Mouse (Mus musculus) bone marrow, adult 2 months (tissue): ENCODE data around the gene Limch1. TPM values are rescaled to one million over a fixed set of nuclear protein-coding genes. Genes with fewer than 3 reads are reported as not detected.

Source experiments
- H3K27ac ChIP-seq: fragments of 200-500 bp; 2 replicates; pipeline ENCODE4 v1.5.1; 2012; ENCODE audit warnings: low read depth, mild to moderate bottlenecking, control low read depth, inconsistent platforms, low read length; ENCODE audit not compliant: control insufficient read depth, poor library complexity, insufficient read depth
- H3K4me1 ChIP-seq: fragments of 200-500 bp; 2 replicates; pipeline ENCODE4 v1.6.1; 2011; ENCODE audit warnings: low read length; ENCODE audit not compliant: control insufficient read depth, insufficient read depth
- H3K4me3 ChIP-seq: fragments of 200-500 bp; replicated peaks from 2 replicates; pipeline ENCODE3; 2011; ENCODE audit warnings: mild to moderate bottlenecking, low read depth, low read length, control low read depth; ENCODE audit not compliant: control insufficient read depth
- CTCF ChIP-seq: fragments of 200-500 bp; IDR thresholded peaks from 2 replicates; pipeline ENCODE4 v1.5.1; 2011; ENCODE audit warnings: low read length, control low read depth; ENCODE audit not compliant: control insufficient read depth, insufficient read depth
- POLR2A ChIP-seq: fragments of 200-500 bp; IDR thresholded peaks from 2 replicates; pipeline ENCODE4 v1.6.1; 2011; ENCODE audit warnings: low read depth, mild to moderate bottlenecking, control low read depth, low read length, borderline replicate concordance; ENCODE audit not compliant: control insufficient read depth
- WGBS: fragments of 180-500 bp; shearing (Covaris S2); methylation state at CpG from one replicate; pipeline ENCODE4 v1.1.7; 2018; 5-methylcytosine and 5-hydroxymethylcytosine counted together
- polyA plus RNA-seq: library from polyadenylated mRNA; stranded (reverse); fragments of >200 nt; gene quantifications from 2 replicates; pipeline ENCODE4 v1.2.4, GENCODE M21; 2011; ENCODE audit warnings: low replicate concordance; ENCODE audit not compliant: missing spikeins, insufficient read depth, insufficient read length

The Limch1 gene
- polyA plus RNA-seq, 1 experiment: 13.5 TPM

DNA sequence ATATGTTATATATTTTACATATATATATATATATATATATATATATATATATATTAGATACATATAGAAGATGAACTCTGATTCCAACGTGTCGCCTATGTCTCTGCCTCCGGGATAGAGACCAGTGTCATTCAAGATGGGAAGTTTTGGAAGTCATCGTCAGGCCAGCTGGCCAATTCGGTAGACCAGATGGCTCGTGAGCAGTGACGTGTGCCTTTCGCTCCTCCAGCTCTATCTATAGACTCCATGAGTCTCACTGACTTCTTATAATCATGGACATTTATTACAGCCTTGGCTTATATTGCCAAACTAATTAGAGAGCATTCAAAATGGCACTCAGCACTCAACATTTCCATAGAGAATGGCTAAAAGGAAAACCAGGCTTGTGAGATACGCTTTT lies 165.0 kb downstream of the Limch1 start:
- Histone ChIP-seq H3K27ac (no peak overlapping the region), H3K4me3 (no peak overlapping the region), H3K4me1 (no peaks in the 10 kb centered on the region)
- TF ChIP-seq POLR2A: no peak
- no peak for TF ChIP-seq CTCF
- 93% methylated on average over 9 of the region's 9 CpGs for WGBS

DNA sequence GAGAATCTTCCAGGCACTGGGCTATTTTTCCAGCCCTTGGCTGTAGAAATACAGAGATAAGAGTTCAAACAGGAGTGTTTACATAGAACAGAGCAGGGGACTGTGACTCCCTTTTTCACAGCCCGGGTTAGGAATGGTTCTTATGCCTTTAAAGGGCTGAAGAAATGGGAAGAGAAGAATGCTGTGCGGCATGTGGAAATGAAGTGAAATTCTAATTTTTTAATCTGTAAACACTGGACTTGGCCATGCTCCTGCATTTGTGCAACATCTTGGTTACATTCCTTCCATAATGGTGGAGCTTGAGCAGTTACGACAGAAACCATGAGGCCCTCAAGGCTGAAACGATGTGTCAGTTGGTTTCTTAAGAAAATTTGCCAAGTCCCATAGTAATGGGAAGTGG lies 165.4 kb downstream of the Limch1 start:
- H3K4me1 ChIP-seq: no peaks in the 10 kb centered on the region
- no peak overlapping the region for H3K27ac ChIP-seq
- TF ChIP-seq POLR2A: no peak
- TF ChIP-seq CTCF: no peak
- no peak overlapping the region for H3K4me3 ChIP-seq
- WGBS: 74% methylated on average over 4 of the region's 4 CpGs

DNA sequence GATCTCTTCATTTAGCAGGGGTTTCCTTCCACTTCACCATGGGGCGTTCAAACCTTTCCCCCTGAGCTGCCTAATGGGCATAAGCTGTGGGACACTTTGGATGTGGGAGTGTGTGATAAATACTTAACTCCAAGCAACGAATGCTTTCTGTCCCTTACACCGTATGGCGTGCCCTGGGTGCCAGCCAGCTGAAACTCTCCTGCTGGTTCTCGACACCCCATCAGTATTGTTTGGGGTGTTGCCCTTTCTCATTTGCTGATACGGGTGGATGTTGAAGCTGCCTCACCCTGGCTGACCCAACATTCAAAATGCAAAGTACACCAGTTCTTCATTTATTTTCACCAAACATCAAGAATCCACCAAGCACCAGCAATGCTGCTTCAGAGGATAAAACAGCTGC lies 168.2 kb downstream of the Limch1 start:
- TF ChIP-seq POLR2A (no peak), CTCF (no peak)
- Histone ChIP-seq H3K4me3 (no peak overlapping the region), H3K27ac (no peak overlapping the region), H3K4me1 (no peaks in the 10 kb centered on the region)
- WGBS: 83% methylated on average over 6 of the region's 6 CpGs

DNA sequence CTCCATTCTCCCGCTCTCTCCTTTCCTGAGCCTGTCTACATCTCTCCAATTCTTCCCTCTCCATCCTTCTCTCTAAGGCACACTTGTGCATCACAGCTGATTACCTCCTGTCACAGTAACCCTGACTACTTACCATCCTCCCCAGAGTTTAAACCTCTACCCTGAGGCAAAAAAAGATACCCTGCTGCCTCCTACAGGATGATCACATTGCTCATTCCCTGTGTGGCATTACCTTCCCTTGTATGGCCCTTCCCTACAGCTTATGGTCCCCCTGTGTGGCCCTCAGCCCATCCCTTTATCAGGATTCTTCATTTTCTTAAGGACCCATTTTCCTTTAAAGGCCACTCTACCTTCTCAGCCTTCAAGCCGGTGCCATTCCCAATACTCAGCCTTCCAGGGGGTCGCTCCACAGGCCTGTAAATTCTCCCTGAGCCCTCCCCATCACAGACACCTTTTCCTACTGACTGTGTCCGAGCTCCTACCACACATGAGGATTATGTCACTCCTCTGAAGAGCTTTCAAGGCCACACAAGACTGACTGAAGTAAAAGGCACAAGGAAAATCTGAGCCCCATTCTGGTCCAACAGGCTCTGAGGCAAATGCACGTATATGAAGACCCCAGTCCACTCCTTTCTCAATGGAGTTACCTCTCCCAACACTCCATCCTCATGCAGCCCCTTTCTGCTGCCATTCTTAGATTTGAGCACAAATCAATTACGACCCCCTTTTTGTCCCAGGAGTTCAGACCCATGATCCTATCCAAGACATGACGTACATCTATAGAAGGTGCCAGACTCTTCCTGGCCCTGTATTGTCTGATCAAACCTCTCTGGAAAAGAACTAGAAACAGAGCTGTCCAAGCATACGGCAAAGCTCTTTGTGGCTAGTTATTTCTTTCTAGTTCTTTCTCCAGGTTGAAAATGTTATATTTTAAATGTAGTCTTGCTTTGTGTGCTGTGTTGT lies 172.0 kb downstream of the Limch1 start:
- 84% methylated on average over 8 of the region's 8 CpGs for WGBS

DNA sequence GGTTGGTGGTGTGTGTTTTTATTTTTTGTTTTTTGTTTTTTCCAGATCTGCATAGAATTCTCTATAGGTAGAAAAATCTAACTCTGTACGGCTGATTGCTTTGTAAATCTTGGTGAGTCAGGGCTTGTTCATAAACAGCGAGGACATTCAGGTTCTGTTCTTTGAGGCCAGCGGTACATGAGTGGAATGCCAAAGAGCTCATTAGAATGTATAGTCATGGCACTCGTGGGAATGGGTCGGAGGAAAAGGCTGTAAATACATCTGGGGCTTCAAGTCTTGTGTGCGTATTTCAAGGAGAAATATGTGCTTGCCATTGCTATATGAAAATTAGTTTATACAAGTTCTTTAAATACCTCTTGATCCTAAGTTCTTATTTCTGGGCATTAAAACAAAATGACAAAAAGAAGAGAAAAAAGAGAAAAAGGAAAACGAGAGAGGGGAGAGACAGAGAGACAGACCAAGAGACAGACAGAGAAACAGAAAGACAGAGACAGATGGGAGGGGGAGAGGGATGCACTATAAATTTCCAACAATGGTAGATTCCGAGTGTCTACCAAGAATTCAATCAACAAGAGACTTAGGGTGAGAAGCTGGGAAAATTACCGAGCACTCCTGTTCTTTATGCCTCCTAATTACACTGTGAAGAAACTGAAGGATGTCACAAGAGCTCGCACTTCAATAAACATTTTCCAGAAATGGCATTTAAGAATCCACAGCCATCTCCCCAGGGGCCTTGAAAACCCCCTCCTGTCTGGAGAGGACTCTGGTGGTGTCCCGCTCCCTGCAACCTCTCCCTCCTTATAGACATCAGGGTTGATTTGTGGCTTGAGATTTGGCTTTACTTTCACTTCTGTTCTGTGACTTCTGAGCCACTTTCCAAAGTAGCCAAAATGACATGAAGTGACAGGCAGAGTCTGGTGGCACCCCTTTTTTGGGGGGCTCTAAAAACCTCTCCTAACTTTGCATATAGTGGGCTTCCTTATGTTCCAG lies 173.0 kb downstream of the Limch1 start:
- H3K4me3 ChIP-seq: no peak overlapping the region
- H3K4me1 ChIP-seq: no peaks in the 10 kb centered on the region
- 62% methylated on average over 11 of the region's 11 CpGs for WGBS
- no peak overlapping the region for H3K27ac ChIP-seq
- TF ChIP-seq POLR2A (no peak), CTCF (no peak)

More for the DNA sequence above, 172.0 kb downstream of the Limch1 start:
- Histone ChIP-seq H3K4me1 (no peaks in the 10 kb centered on the region), H3K4me3 (no peak overlapping the region), H3K27ac (no peak overlapping the region)
- TF ChIP-seq CTCF: no peak
- no peak for TF ChIP-seq POLR2A

DNA sequence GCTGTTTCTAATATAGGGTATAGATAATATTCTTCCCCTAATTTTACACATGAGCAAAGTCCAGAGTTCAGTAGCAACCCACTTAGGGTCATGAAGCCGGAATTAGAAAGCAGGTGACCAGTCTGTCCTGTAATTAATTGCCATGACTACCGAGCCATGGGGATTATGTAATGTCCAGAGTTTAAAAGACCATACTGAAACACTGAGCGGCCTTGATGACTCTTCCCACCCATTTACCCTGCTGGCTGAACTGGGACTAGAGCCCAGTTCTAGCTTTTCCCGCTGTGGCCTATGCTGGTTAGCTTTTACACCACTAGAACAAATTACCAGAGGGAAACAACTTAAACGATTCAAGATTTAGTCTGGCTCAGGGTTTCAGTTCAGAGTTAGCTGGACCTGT lies 177.0 kb downstream of the Limch1 start:
- Histone ChIP-seq H3K4me1 (no peaks in the 10 kb centered on the region), H3K4me3 (no peak overlapping the region), H3K27ac (no peak overlapping the region)
- 75% methylated on average over 5 of the region's 5 CpGs for WGBS
- no peak for TF ChIP-seq POLR2A
- TF ChIP-seq CTCF: no peak

DNA sequence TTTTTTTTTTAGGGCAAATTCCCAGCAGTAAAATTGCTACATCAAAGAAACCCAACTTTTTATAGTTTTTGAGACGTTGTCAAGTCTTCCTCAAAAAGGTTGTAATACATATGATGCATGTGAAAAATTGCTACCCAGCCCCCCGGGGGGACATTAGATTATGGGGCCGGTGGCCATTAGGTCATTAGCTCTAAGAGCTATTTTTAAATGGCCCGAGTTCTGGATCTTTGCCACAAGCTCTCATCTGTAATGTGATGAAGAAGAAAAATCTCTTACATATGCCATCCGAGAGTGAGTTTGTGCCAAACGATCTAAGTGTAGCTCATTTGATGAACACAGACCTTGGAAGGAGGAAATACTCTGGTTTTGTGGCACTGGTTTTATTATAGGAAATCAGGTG lies 183.7 kb downstream of the Limch1 start:
- TF ChIP-seq CTCF: no peak
- TF ChIP-seq POLR2A: no peak
- Histone ChIP-seq H3K27ac (no peak overlapping the region), H3K4me3 (no peak overlapping the region), H3K4me1 (no peaks in the 10 kb centered on the region)
- 39% methylated on average over 6 of the region's 6 CpGs for WGBS
